Mouse (Mus musculus): ENCODE measurements around the gene Sun3. TPM values are rescaled to one million over a fixed set of nuclear protein-coding genes. Genes with fewer than 3 reads are reported as not detected.

The Sun3 gene
- polyA plus RNA-seq, 1 experiment from 2014 or later: not detected

- H3K4me2 ChIP-seq: no peak overlapping the region
- peak; percentile 66 for ATAC-seq (replicated peaks; ENCODE audit: insufficient number of reproducible peaks, low FRiP score, low TSS enrichment)
- H3K4me1 ChIP-seq (ENCODE audit: control insufficient read depth, insufficient read depth, low read length): peaks cover 7% of the 10 kb centered on the region; the same call in 1 of the 2 replicates
- no peaks in the 10 kb centered on the region for H3K36me3 ChIP-seq (ENCODE audit: control insufficient read depth, insufficient read depth, low read length)
- H3K27me3 ChIP-seq (ENCODE audit: control insufficient read depth, insufficient read depth, low read length): peaks cover 6% of the 10 kb centered on the region; the same call in 1 of the 2 replicates
- no peaks in the 10 kb centered on the region for H3K9me3 ChIP-seq (replicated peaks; ENCODE audit: control insufficient read depth, low read length)
- no peak overlapping the region for H3K9ac ChIP-seq (ENCODE audit: low read depth, low read length)
- WGBS (ENCODE audit: insufficient replicate concordance): 45% methylated on average over 5 of the region's 5 CpGs
- H3K4me3 ChIP-seq (ENCODE audit: low read depth, low read length): no peak overlapping the region
- H3K27ac ChIP-seq (ENCODE audit: low read depth, low read length): peak overlapping the region; percentile 70; the same call in 1 of the 2 replicates
These were observed 1.7 kb downstream of the Sun3 start for GRCm38 (mm10) chr11:9047044-9047443.

- peaks cover 7% of the 10 kb centered on the region; the same call in 1 of the 2 replicates for H3K4me1 ChIP-seq (ENCODE audit: control insufficient read depth, insufficient read depth, low read length)
- no peak overlapping the region for H3K4me2 ChIP-seq
- no peaks in the 10 kb centered on the region for H3K9me3 ChIP-seq (replicated peaks; ENCODE audit: control insufficient read depth, low read length)
- no peak overlapping the region for H3K4me3 ChIP-seq (ENCODE audit: low read depth, low read length)
- H3K27me3 ChIP-seq (ENCODE audit: control insufficient read depth, insufficient read depth, low read length): peaks cover 6% of the 10 kb centered on the region; the same call in 1 of the 2 replicates
- peak overlapping the region; percentile 65 for H3K27ac ChIP-seq (ENCODE audit: low read depth, low read length)
- no peaks in the 10 kb centered on the region for H3K36me3 ChIP-seq (ENCODE audit: control insufficient read depth, insufficient read depth, low read length)
- WGBS (ENCODE audit: insufficient replicate concordance): 70% methylated on average over 2 of the region's 2 CpGs
- ATAC-seq (replicated peaks; ENCODE audit: insufficient number of reproducible peaks, low FRiP score, low TSS enrichment): no peak
- H3K9ac ChIP-seq (ENCODE audit: low read depth, low read length): no peak overlapping the region
These were observed 2.2 kb downstream of the Sun3 start for GRCm38 (mm10) chr11:9046546-9046945.

- Histone ChIP-seq H3K27me3 (ENCODE audit: control insufficient read depth, insufficient read depth, low read length) (no peaks in the 10 kb centered on the region), H3K9ac (ENCODE audit: low read depth, low read length) (no peak overlapping the region), H3K27ac (ENCODE audit: low read depth, low read length) (no peak overlapping the region), H3K4me3 (ENCODE audit: low read depth, low read length) (no peak overlapping the region), H3K4me2 (no peak overlapping the region), H3K9me3 (replicated peaks; ENCODE audit: control insufficient read depth, low read length) (no peaks in the 10 kb centered on the region), H3K36me3 (ENCODE audit: control insufficient read depth, insufficient read depth, low read length) (no peaks in the 10 kb centered on the region), H3K4me1 (ENCODE audit: control insufficient read depth, insufficient read depth, low read length) (no peaks in the 10 kb centered on the region)
- no peak for ATAC-seq (replicated peaks; ENCODE audit: insufficient number of reproducible peaks, low FRiP score, low TSS enrichment)
- WGBS (ENCODE audit: insufficient replicate concordance): 77% methylated on average over 2 of the region's 2 CpGs
These were observed 17.3 kb downstream of the Sun3 start for GRCm38 (mm10) chr11:9031530-9031929.

GRCm38 (mm10) chr11:9025211-9025610 is 23.6 kb downstream of the Sun3 start:
- 73% methylated on average over 3 of the region's 3 CpGs for WGBS (ENCODE audit: insufficient replicate concordance)
- H3K4me2 ChIP-seq: no peak overlapping the region
- H3K36me3 ChIP-seq (ENCODE audit: control insufficient read depth, insufficient read depth, low read length): no peaks in the 10 kb centered on the region
- H3K27me3 ChIP-seq (ENCODE audit: control insufficient read depth, insufficient read depth, low read length): no peaks in the 10 kb centered on the region
- ATAC-seq (replicated peaks; ENCODE audit: insufficient number of reproducible peaks, low FRiP score, low TSS enrichment): no peak
- H3K4me1 ChIP-seq (ENCODE audit: control insufficient read depth, insufficient read depth, low read length): no peaks in the 10 kb centered on the region
- H3K4me3 ChIP-seq (ENCODE audit: low read depth, low read length): no peak overlapping the region
- H3K27ac ChIP-seq (ENCODE audit: low read depth, low read length): no peak overlapping the region
- no peak overlapping the region for H3K9ac ChIP-seq (ENCODE audit: low read depth, low read length)
- no peaks in the 10 kb centered on the region for H3K9me3 ChIP-seq (replicated peaks; ENCODE audit: control insufficient read depth, low read length)

- H3K4me1 ChIP-seq (ENCODE audit: control insufficient read depth, insufficient read depth, low read length): no peaks in the 10 kb centered on the region
- no peak for ATAC-seq (replicated peaks; ENCODE audit: insufficient number of reproducible peaks, low FRiP score, low TSS enrichment)
- no peak overlapping the region for H3K4me3 ChIP-seq (ENCODE audit: low read depth, low read length)
- H3K36me3 ChIP-seq (ENCODE audit: control insufficient read depth, insufficient read depth, low read length): no peaks in the 10 kb centered on the region
- no peak overlapping the region for H3K4me2 ChIP-seq
- H3K9ac ChIP-seq (ENCODE audit: low read depth, low read length): no peak overlapping the region
- no peak overlapping the region for H3K27ac ChIP-seq (ENCODE audit: low read depth, low read length)
- no peaks in the 10 kb centered on the region for H3K27me3 ChIP-seq (ENCODE audit: control insufficient read depth, insufficient read depth, low read length)
- 64% methylated on average over 7 of the region's 7 CpGs for WGBS (ENCODE audit: insufficient replicate concordance)
- no peaks in the 10 kb centered on the region for H3K9me3 ChIP-seq (replicated peaks; ENCODE audit: control insufficient read depth, low read length)
These were observed 24.0 kb downstream of the Sun3 start for GRCm38 (mm10) chr11:9024782-9025181.

GRCm38 (mm10) chr11:9020207-9020606 is 28.6 kb downstream of the Sun3 start:
- H3K4me2 ChIP-seq: no peak overlapping the region
- no peaks in the 10 kb centered on the region for H3K27me3 ChIP-seq (ENCODE audit: control insufficient read depth, insufficient read depth, low read length)
- no peak for ATAC-seq (replicated peaks; ENCODE audit: insufficient number of reproducible peaks, low FRiP score, low TSS enrichment)
- no peaks in the 10 kb centered on the region for H3K4me1 ChIP-seq (ENCODE audit: control insufficient read depth, insufficient read depth, low read length)
- H3K36me3 ChIP-seq (ENCODE audit: control insufficient read depth, insufficient read depth, low read length): no peaks in the 10 kb centered on the region
- WGBS (ENCODE audit: insufficient replicate concordance): 84% methylated on average over 5 of the region's 5 CpGs
- no peak overlapping the region for H3K27ac ChIP-seq (ENCODE audit: low read depth, low read length)
- H3K9ac ChIP-seq (ENCODE audit: low read depth, low read length): no peak overlapping the region
- no peak overlapping the region for H3K4me3 ChIP-seq (ENCODE audit: low read depth, low read length)
- no peaks in the 10 kb centered on the region for H3K9me3 ChIP-seq (replicated peaks; ENCODE audit: control insufficient read depth, low read length)

- Histone ChIP-seq H3K27ac (ENCODE audit: low read depth, low read length) (no peak overlapping the region), H3K9ac (ENCODE audit: low read depth, low read length) (no peak overlapping the region), H3K4me3 (ENCODE audit: low read depth, low read length) (no peak overlapping the region), H3K4me2 (no peak overlapping the region), H3K27me3 (ENCODE audit: control insufficient read depth, insufficient read depth, low read length) (no peaks in the 10 kb centered on the region), H3K36me3 (ENCODE audit: control insufficient read depth, insufficient read depth, low read length) (no peaks in the 10 kb centered on the region), H3K9me3 (replicated peaks; ENCODE audit: control insufficient read depth, low read length) (no peaks in the 10 kb centered on the region), H3K4me1 (ENCODE audit: control insufficient read depth, insufficient read depth, low read length) (no peaks in the 10 kb centered on the region)
- 72% methylated on average over 6 of the region's 6 CpGs for WGBS (ENCODE audit: insufficient replicate concordance)
- ATAC-seq (replicated peaks; ENCODE audit: insufficient number of reproducible peaks, low FRiP score, low TSS enrichment): no peak
These were observed 30.1 kb downstream of the Sun3 start for GRCm38 (mm10) chr11:9018491-9019267.

- no peak overlapping the region for H3K9ac ChIP-seq (ENCODE audit: low read depth, low read length)
- no peaks in the 10 kb centered on the region for H3K36me3 ChIP-seq (ENCODE audit: control insufficient read depth, insufficient read depth, low read length)
- H3K9me3 ChIP-seq (replicated peaks; ENCODE audit: control insufficient read depth, low read length): no peaks in the 10 kb centered on the region
- peaks cover 6% of the 10 kb centered on the region for H3K4me1 ChIP-seq (ENCODE audit: control insufficient read depth, insufficient read depth, low read length)
- H3K27me3 ChIP-seq (ENCODE audit: control insufficient read depth, insufficient read depth, low read length): no peaks in the 10 kb centered on the region
- no peak overlapping the region for H3K27ac ChIP-seq (ENCODE audit: low read depth, low read length)
- 74% methylated on average over 3 of the region's 3 CpGs for WGBS (ENCODE audit: insufficient replicate concordance)
- no peak for ATAC-seq (replicated peaks; ENCODE audit: insufficient number of reproducible peaks, low FRiP score, low TSS enrichment)
- H3K4me3 ChIP-seq (ENCODE audit: low read depth, low read length): no peak overlapping the region
- no peak overlapping the region for H3K4me2 ChIP-seq
These were observed 34.1 kb downstream of the Sun3 start for GRCm38 (mm10) chr11:9014740-9015139.

GRCm38 (mm10) chr11:9011348-9011747 is 37.4 kb downstream of the Sun3 start:
- H3K9me3 ChIP-seq (replicated peaks; ENCODE audit: control insufficient read depth, low read length): no peaks in the 10 kb centered on the region
- ATAC-seq (replicated peaks; ENCODE audit: insufficient number of reproducible peaks, low FRiP score, low TSS enrichment): no peak; the same call in 1 of the 2 replicates

More at GRCm38 (mm10) chr11:9011348-9011747, 37.4 kb downstream of the Sun3 start:
- H3K9ac ChIP-seq (ENCODE audit: low read depth, low read length): peak overlapping the region; percentile 96
- no peaks in the 10 kb centered on the region for H3K36me3 ChIP-seq (ENCODE audit: control insufficient read depth, insufficient read depth, low read length)
- peak overlapping the region; percentile 82 for H3K4me3 ChIP-seq (ENCODE audit: low read depth, low read length)
- H3K4me1 ChIP-seq (ENCODE audit: control insufficient read depth, insufficient read depth, low read length): peaks cover 8% of the 10 kb centered on the region
- 2% methylated on average over 3 of the region's 3 CpGs for WGBS (ENCODE audit: insufficient replicate concordance)
- H3K27me3 ChIP-seq (ENCODE audit: control insufficient read depth, insufficient read depth, low read length): no peaks in the 10 kb centered on the region
- no peak overlapping the region; the same call in 1 of the 2 replicates for H3K27ac ChIP-seq (ENCODE audit: low read depth, low read length)
- H3K4me2 ChIP-seq: peak overlapping the region; percentile 70

Measured in heart, embryonic 11.5 days (tissue).